Mouse (Mus musculus) forelimb bud, embryonic 11.5 days (tissue): ENCODE results near the gene Aldh3b1.
A peak's percentile ranks its signal among the peaks of the same experiment; 100 is the strongest.
"Not testable (repeated sequence)": the region's sequence is repeated elsewhere in the genome, so short reads cannot be mapped to it uniquely, and the experiment has no call there.

ENCODE experiments used
- DNase-seq: peaks from one replicate; pipeline ENCODE4 v3.0.0-alpha.2; 2012; ENCODE audit warnings: low read depth, low spot score

Gene Aldh3b1

DNA sequence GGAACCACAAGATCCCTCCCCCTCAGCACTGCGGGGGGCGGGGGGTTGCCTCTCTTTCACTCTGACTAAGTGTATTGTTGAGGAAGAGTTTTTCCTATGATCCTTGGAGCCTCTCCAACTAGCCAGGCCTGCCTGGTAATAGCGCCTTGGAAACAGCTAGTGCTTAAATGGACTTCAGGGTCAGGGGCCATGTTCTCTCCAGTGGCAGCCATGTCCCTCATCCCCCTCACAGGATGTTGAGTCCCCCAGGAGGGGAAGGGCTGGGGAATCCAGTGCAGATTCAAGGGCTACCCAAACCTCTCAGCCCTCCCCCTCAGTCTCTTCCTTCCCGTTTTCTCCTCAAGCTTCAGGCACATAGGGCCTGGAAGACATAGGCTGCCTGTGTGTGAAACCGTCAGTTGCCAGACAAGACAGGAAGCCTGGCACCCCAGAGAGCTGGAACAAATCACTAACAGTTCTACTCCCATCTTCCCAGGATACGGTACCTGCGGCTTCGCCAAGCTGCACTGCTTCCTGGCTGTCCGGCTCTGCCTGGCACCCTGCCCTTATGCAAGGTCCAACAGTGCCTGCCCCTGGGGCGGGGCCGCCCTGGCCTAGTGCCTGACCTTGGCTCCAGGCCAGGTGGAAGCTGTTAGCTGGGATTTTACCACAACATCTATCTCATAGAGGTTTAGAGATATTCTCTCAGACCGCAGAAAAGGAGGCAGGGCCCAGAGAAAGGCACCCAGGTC lies at the start of gene Aldh3b1:
TSS of gene Aldh3b1 (minus strand) at position 598 of the 731 bp plus-strand sequence.
- DNase-seq = no peak

DNA sequence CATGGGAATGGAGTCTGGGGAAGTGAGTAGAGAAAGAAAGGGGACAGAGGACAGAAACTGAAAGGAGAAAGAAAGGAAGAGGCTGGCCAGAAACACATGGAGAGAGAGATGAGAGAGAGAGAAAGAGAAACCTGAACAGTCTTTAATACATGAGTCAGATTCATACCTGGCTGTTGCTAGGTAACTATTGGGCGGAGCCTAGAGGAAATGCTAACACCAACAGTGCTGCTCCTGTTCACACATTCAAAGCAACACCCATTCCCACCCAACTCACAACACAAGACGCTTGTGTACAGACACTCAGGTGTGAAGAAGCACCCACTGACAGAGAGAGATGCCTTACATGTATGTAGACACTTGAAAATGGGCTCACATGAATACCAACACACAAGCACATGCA lies 46.3 kb upstream of the Aldh3b1 start:
- no peak for DNase-seq

DNA sequence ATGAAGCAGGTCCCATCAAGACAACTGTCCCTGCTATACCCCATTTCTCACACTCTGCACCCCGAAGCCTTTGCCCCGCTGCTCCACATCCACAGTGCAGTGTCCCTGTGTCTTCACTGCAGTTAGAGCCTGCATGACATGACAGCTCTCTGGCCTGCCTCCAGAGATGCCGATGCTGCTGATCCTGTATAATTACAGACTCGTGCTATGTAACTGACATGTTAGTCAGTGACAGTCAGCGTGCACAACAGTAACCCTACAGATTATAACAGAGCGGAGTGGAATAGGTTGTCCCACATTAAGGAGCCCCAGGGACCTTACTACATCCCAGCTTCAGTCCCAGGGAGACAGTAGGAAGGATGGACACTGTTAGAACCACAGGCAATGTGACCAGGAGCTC lies 45.0 kb upstream of the Aldh3b1 start:
- DNase-seq = not testable (repeated sequence)

DNA sequence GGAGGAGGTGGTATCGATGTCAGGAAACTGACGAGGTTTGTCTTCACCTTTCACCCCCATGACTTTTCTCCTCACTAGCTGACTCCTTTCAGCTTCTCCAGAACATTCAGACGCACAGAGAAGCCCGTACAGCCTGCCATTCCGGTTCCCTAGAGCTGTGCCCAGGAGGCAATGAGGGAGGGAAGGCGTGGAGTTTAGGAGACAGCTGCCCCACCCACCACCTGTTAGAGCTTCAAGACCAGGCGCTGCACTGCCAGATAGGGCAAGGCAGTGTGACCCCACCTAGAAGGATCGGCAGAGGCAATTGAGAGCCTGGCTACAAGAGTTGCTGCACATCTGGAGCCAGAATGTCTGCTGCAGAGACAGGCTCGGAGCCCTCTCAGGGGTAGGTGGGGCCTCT lies 42.6 kb upstream of the Aldh3b1 start, which contains the start of gene Aldh3b2:
TSS of gene Aldh3b2 (plus strand) at position 100 of the 400 bp plus-strand sequence.
- DNase-seq = peak; percentile 41

DNA sequence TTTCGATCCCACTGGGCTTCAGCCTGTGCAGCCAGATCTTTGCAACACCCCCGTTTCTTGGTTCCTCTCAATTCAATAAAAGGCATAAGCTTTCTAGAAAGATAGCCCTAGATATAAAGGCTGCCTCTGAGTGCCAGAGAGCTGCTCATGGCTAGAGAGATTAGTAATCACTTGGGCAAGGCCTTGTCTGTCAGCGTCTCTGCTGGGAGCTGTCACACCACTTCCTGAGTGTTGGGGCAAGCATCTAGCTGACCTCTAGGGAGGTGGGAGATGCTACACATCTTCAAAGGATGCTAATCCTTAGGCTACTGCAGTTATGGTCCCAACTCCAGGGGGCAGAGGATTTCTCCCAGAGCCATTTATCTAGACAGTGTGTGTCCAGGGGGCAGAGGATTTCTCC lies 37.6 kb upstream of the Aldh3b1 start:
- no peak for DNase-seq

DNA sequence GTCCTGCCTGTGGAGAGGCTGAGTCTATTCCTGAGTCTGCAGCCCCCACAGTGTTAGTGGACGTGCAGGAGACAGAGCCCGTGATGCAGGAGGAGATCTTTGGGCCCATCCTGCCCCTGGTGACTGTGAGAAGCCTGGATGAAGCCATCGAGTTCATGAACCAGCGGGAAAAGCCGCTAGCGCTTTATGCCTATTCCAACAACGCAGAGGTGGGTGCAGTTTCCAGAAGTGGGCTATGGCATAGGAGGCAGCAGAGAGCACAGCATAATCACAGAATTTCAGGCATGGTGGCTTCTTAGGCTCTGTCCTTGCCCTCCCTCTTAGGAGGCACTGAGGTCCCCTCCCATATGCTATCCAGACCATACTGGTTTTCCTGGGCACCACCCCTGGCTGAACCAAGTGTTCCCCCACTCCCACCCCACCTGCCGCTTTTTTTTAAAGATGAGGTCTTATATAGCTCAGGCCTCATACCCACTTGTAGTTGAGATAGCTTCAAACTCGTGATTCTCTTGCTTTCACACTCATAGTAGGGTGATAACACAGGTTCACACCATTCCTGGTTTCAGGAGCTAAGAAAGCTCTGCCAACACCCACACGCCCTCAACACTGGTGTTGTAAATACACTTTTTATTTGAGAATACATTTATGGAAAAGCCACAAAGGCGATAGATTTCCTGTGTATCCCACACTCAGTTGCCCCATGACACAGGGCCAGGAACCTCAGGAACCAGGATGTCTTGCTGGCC lies 36.9 kb upstream of the Aldh3b1 start:
- DNase-seq = no peak

DNA sequence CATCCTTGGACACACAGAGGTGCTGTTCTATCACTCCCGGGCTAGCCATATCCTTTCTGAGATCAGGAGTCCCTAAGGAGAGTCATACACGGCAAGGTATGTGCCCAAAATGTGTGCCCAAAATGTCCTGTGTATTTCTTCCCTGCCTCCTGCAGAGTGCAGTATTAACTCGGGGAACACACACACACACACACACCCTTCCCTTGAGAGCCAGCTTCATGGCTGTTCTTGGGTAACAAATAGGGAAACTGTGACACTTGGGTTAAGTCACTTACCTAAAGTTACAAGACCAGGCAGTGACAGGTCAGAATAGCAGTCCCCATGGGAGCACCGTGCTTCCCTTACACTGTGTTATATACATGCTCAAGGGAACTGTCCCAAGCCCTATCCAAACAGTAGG lies 34.4 kb upstream of the Aldh3b1 start:
- DNase-seq = no peak

DNA sequence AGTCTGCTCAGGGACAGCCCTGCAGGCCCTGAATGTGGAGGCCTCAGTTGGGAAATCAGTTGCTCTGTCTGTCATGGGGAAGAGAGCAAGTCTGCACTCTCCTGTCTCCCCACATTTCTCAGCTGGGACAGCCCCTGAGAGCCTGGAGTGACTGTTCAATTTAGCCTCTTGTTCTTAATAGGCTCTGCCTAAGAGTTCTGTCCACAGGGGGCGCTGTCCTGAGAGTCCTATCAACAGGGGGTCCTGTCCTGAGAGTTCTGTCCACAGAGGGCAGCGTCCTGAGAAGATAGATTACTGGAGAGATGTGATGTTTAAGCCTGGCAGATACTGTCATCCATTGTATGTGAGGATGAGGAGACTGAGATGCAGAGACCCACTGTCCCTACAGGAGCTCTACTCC lies 32.9 kb upstream of the Aldh3b1 start:
- no peak for DNase-seq

DNA sequence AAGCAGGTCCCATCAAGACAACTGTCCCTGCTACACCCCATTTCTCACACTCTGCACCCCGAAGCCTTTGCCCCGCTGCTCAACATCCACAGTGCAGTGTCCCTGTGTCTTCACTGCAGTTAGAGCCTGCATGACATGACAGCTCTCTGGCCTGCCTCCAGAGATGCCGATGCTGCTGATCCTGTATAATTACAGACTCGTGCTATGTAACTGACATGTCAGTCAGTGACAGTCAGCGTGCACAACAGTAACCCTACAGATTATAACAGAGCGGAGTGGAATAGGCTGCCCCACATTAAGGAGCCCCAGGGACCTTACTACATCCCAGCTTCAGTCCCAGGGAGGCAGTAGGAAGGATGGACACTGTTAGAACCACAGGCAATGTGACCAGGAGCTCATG lies 32.2 kb upstream of the Aldh3b1 start:
- not testable (repeated sequence) for DNase-seq

DNA sequence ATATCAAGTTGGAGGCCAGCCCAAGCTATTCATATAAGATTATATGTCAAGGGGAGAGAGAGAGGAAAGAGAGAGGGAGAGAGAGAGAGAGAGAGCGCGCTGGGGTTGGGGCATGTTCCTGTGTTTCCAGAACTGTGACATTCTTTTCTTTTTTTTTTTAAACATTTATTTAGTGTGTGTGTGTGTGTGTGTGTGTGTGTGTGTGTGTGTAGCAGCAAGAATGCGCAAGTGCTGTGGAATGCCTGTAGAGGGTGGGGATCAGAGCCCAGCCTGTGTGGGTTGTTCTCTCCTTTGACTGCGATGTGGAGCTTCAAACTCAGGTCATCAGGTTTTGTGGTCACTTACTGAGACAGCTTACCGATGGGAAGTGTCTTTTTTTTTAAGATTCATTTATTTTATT lies 30.6 kb upstream of the Aldh3b1 start:
- DNase-seq = no peak

DNA sequence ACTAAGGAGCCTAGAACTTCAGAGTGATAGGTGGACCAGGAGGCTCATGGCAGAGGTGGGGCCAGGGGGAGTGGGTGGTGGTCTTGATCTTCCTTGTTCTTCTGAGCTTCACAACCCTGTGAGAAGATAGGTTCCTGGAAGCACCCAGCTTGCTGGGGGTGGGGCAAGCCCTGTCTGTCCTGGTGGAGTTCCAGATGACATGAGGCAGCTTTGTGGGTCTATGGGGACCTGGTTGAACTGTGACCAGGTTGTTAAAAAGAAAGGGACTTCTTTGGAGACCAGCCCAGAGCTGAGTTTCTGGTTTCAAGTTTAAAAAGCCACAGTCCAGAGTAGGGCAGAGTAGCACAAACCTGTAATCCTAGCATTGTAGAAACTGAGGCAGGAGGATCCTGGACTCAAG lies 29.4 kb upstream of the Aldh3b1 start:
- DNase-seq = no peak

DNA sequence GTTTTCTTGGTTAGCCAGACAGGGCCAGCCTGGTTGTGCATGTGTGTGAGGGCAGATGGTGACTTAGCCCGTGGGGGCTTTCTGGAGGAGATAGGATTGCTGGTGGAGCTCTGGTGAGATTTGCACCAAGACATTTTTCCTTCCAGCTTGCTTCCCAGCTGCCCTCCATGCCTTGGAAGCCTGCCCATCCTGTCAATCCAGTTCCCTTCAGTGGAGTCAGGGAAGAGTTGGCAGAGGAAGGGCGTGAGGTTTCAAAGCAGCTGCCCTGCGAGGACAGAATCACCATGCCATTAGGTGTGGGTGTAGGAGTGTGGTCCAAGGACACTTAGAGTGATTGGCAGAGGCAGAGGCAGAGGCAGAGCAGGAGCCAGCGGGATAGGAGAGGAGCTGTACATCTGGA lies 28.9 kb upstream of the Aldh3b1 start, which contains the start of gene Aldh3b3:
TSS of gene Aldh3b3 (plus strand) at position 176 of the 400 bp plus-strand sequence.
- no peak for DNase-seq

DNA sequence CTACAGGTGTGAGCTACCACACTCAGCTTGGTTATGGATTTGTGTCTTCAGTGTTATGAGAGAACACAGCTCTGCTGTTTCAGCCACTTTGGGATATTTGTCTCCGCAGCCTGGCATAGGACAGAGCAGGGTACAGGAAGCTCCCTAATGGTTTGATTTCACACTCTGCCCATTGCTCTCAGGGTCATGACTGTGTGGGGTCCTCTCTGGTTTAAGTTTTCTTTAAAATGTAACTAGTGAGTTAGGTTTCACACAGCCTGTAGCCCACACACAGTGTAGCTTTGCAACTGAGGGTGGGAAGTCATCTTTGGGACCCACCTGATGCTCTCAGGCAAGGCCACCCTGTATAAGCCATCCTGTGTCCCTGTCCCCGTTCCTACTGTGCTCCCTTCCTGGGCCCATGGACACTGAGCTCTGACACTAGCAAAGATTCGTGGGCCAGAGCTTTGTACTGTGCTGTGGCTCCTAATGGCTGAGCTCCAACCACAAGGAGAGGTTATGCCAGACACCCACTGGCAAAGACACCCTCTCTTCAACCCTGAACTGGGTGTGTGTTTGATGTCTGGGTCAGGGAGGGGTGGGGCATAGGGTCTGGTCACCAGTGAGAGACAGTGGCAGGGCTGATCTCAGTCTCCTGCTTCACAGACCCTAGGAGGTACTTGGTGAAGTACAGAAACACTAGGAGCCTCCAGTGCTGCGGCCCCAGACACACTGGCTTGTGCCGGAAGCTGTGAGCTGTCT lies 27.9 kb upstream of the Aldh3b1 start:
- not testable (repeated sequence) for DNase-seq

DNA sequence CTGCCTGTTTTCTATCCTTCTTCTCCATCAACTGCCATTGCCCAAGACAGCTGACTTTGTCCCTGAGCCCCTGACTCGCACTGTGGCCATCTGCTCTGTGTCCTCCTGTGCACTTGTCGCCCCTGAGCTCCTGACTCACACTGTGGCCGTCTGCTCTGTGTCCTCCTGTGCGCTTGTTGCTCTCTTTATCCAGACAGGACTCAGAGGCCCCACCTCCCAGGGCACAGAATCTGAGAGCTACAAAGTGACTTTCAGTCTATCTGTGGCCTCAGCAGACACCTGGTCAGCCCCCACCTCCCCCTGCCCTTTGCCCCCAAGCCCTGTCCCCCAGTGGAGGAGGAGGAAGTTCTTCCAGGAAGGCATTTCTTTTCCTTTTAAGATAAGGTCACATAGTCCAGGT lies 26.2 kb upstream of the Aldh3b1 start:
- DNase-seq = no peak

DNA sequence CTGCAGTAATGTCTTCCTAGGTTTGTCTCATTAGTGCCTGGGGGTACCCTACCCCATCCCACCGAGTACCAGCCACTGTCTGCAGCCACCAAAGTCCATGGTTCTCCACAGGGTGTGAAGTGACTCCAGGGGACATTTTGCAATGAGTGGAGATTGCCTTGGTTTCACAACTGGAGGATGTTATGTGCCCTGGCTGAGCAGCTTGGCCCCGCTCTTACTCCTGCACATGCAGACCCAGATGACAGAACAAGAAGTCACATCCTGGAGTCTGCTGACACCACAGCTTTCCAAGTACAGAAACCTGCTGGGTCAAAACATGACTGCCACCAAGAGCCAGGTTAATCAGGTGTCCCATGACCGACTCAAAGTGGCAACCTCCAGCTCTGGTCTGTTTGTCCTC lies 25.4 kb upstream of the Aldh3b1 start:
- DNase-seq = no peak

DNA sequence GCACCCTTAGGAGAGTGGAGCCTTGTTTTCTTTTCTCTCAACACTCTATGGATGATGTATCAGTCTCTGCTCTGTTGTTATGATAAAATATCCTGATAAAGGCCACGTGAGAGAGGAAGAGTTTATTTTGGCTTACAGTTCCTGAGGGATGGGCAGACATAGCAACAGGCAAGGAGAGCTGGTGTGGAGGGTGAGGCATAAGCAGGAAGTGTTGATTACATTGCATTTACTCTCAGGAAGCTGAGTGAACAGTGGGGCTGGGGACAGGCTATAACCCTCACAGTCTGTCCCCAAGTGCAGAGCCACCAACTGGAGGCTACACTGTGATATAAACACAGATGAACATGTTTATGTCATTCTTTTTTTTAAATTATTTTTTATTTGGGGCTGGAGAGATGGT lies 22.5 kb upstream of the Aldh3b1 start:
- no peak for DNase-seq

DNA sequence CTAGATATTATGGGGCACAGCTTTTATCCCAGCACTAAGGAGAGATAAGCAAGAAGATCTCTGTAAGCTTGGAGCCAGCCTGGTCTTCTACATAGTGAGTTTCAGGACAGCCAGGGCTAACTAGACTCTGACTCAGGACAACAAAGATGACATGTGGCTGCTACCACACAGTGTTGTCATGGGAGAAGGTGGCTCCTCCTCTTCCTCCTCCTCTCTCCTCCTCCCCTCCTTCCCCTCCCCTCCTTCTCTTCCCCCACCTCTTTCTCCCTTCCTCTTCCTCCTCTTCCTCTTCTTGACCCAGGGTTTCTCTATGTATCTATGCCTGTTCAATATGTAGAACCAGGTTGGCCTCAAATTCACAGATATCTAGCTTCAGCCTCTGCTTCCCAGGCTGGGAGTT lies 21.9 kb upstream of the Aldh3b1 start:
- no peak for DNase-seq

DNA sequence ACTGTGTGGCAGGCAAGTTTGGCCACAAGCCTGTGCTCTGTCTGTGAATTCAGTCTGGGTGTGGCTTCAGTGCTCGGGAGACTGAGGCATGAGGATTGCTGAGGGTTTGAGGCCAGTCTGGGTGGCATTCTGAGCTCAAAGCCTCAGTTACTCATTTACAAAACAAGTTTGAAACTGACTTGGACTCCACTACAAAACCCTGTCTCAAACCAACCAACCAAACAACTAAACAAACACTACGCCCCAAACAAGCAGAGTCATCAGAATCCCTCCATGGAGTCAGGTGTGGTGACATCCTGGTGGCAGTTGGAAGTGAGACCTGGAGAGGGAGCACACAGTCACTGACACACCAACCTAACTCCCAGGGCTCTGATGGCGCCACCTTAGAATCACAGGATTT lies 20.7 kb upstream of the Aldh3b1 start:
- no peak for DNase-seq

DNA sequence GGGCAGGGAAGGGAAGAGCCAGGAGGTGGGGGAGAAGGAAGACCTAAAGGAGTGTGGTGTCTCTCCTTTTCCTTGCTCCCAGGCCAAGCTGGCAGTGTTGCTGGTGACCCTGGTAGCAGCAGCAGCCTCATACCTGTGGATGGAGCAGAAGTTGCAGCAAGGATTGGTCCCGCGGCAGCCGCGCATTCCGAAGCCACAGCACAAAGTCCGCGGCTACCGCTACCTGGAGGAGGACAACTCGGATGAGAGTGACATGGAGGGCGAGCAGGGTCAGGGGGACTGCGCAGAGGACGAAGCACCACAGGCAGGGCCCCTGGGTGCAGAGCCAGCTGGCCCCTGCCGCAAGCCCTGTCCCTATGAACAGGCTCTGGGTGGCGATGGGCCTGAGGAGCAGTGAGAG lies 18.9 kb upstream of the Aldh3b1 start:
- DNase-seq = no peak

DNA sequence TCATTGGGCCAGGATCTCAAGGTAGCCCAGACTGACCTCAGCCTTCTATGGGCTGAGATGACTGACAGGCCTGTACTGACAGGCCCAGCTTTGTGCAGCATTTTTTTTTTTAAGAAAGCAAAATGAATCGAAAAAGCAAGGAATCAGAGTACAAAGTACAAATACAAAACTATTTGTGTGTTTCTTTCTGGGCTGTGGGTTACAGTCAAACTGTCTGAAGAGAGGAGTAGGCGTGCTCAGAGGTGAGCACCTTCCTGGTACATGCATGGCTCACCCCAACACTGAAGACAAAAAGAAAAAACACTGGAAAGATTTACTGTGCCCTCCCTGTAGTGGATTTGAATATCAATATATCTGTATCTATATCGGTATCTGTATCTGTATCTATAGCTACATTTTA lies 18.2 kb upstream of the Aldh3b1 start:
- DNase-seq = no peak

DNA sequence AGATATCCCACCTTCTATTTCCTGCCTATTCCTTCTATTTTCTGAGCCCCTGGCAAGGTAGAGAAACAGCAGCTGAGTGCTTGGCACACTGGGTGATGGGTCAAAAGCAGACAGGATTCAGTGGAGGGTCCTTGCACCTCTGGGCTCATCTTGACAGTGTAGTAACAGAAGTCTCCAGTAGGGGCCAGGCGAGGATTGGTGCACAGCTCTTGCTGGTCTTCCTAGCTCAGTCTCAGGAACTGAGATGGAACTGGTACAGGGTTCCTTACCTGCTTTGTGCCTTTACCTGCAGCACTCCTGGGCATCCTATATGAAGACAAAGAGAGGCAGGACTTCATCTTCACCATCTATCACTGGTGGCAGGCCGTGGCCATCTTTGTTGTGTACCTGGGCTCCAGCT lies 17.1 kb upstream of the Aldh3b1 start:
- peak; percentile 59 for DNase-seq

DNA sequence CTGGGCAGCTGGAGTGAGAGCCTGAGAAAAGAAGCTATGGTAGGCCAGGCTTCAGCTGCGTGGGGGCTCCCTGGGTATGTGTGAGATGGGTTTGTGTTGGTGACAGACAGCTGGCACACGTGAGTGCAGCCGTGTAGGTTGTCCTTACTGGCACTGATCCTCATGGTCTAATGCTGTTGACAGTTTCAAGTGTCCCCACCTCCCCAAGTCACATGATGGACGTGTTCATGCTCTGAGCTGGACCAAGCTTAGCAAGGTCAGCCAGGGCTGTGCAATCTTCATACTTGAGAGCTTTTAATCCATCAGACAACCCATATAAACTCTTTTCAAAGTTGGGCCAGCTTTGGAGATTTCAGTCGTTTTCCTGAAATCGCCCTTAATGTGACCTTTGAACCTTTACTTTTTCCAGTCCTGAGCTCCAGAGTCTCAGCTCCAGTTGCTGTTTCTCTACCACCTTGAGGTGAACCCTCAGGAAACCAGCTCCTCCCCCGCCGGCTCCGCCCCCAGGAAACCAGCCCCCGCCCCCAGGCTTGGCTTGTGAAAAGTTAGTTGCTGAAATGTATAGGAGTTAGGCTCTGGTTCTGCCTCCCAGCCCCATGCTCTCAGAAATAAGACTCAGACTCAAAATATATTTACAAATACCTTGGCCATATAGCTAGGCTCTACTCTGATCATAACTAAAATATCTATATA lies 16.4 kb upstream of the Aldh3b1 start:
- DNase-seq = no peak
